Mouse (Mus musculus): ENCODE data around the gene St6galnac3. TPM values are rescaled to one million over a fixed set of nuclear protein-coding genes. Genes with fewer than 3 reads are reported as not detected.

Gene St6galnac3
- polyA plus RNA-seq, 1 experiment, result 8.4 TPM

- H3K4me1 ChIP-seq (ENCODE audit: control insufficient read depth, insufficient read depth, low read length), result no peaks in the 10 kb centered on the region; the same call in 1 of the 2 replicates
- no peak overlapping the region for H3K4me3 ChIP-seq (replicated peaks; ENCODE audit: extremely low read depth, low read depth, low read length)
- no peak for DNase-seq
- 70% methylated on average over 5 of the region's 5 CpGs for WGBS
- TF ChIP-seq CTCF (IDR thresholded peaks at IDR 0.05; ENCODE audit: insufficient read depth, low read length) (no peak), POLR2A (IDR thresholded peaks at IDR 0.05; ENCODE audit: borderline replicate concordance, extremely low read depth, low read depth, low read length) (no peak)
Observed at GRCm38 (mm10) chr3:153485176-153485575, 239.8 kb downstream of the St6galnac3 start.

GRCm38 (mm10) chr3:153484701-153485100 is 240.3 kb downstream of the St6galnac3 start:
- no peak for DNase-seq

GRCm38 (mm10) chr3:153483691-153484090 is 241.3 kb downstream of the St6galnac3 start:
- no peak for TF ChIP-seq POLR2A (IDR thresholded peaks at IDR 0.05; ENCODE audit: borderline replicate concordance, extremely low read depth, low read depth, low read length)
- no peak for TF ChIP-seq CTCF (IDR thresholded peaks at IDR 0.05; ENCODE audit: insufficient read depth, low read length)
- WGBS, result 93% methylated on average over 4 of the region's 4 CpGs
- Histone ChIP-seq H3K4me1 (ENCODE audit: control insufficient read depth, insufficient read depth, low read length) (no peaks in the 10 kb centered on the region; the same call in 1 of the 2 replicates), H3K4me3 (replicated peaks; ENCODE audit: extremely low read depth, low read depth, low read length) (no peak overlapping the region)
- no peak for DNase-seq

More at GRCm38 (mm10) chr3:153484701-153485100, 240.3 kb downstream of the St6galnac3 start:
- H3K4me3 ChIP-seq (replicated peaks; ENCODE audit: extremely low read depth, low read depth, low read length), result no peak overlapping the region
- TF ChIP-seq CTCF (IDR thresholded peaks at IDR 0.05; ENCODE audit: insufficient read depth, low read length), result no peak
- H3K4me1 ChIP-seq (ENCODE audit: control insufficient read depth, insufficient read depth, low read length), result no peaks in the 10 kb centered on the region; the same call in 1 of the 2 replicates
- 54% methylated on average over 7 of the region's 7 CpGs for WGBS

DNA sequence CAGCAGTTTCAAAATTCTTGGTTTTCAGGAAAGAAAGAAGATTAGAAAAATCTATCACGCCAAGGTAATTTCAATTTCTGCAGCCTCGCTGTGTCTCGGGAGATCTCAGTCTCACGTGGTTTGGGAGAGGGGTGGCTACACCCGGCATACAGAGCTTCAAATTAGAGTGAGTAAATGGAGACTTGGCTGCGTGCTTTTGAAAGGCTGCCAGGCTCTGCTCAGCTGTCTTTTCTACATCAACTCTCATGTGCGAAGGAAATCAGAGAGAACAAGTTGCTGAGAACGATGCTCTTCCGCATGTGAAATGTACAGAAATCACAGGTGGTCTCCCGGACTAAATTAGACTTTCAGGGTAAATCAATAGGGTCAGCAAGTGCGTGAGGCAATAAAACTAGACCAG is 242.9 kb downstream of the St6galnac3 start:
- H3K4me3 ChIP-seq (replicated peaks; ENCODE audit: extremely low read depth, low read depth, low read length), result no peak overlapping the region
- WGBS, result 79% methylated on average over 11 of the region's 11 CpGs
- no peaks in the 10 kb centered on the region; the same call in 1 of the 2 replicates for H3K4me1 ChIP-seq (ENCODE audit: control insufficient read depth, insufficient read depth, low read length)
- no peak for DNase-seq
- TF ChIP-seq POLR2A (IDR thresholded peaks at IDR 0.05; ENCODE audit: borderline replicate concordance, extremely low read depth, low read depth, low read length) (no peak), CTCF (IDR thresholded peaks at IDR 0.05; ENCODE audit: insufficient read depth, low read length) (no peak)

DNA sequence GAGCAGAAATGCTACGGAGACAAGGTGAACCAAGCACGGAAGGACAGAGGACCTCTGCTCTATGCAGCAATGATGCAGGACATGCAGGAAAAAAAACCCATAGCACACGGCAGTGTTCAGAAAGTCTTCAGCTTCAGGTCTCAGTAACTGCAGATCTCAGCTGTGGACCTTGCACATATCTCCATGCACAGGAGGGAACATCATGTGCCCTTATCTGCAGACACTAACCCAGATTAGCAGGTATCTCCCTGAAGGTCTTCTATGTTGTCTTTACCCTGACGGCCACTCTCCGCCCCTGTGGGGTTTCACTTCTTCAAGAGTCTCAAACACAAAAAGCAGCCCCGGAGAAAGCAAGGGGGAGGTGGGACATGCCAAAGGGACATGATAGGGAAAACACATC is 244.0 kb downstream of the St6galnac3 start:
- Histone ChIP-seq H3K4me1 (ENCODE audit: control insufficient read depth, insufficient read depth, low read length) (no peaks in the 10 kb centered on the region; the same call in 1 of the 2 replicates), H3K4me3 (replicated peaks; ENCODE audit: extremely low read depth, low read depth, low read length) (no peak overlapping the region)
- TF ChIP-seq POLR2A (IDR thresholded peaks at IDR 0.05; ENCODE audit: borderline replicate concordance, extremely low read depth, low read depth, low read length) (no peak), CTCF (IDR thresholded peaks at IDR 0.05; ENCODE audit: insufficient read depth, low read length) (no peak)
- DNase-seq, result no peak
- WGBS, result 90% methylated on average over 6 of the region's 6 CpGs

GRCm38 (mm10) chr3:153480636-153481006 is 244.4 kb downstream of the St6galnac3 start:
- H3K4me1 ChIP-seq (ENCODE audit: control insufficient read depth, insufficient read depth, low read length), result no peaks in the 10 kb centered on the region; the same call in 1 of the 2 replicates
- H3K4me3 ChIP-seq (replicated peaks; ENCODE audit: extremely low read depth, low read depth, low read length), result no peak overlapping the region
- DNase-seq, result no peak
- TF ChIP-seq POLR2A (IDR thresholded peaks at IDR 0.05; ENCODE audit: borderline replicate concordance, extremely low read depth, low read depth, low read length), result no peak
- TF ChIP-seq CTCF (IDR thresholded peaks at IDR 0.05; ENCODE audit: insufficient read depth, low read length), result no peak
- WGBS, result 73% methylated on average over 5 of the region's 5 CpGs

DNA sequence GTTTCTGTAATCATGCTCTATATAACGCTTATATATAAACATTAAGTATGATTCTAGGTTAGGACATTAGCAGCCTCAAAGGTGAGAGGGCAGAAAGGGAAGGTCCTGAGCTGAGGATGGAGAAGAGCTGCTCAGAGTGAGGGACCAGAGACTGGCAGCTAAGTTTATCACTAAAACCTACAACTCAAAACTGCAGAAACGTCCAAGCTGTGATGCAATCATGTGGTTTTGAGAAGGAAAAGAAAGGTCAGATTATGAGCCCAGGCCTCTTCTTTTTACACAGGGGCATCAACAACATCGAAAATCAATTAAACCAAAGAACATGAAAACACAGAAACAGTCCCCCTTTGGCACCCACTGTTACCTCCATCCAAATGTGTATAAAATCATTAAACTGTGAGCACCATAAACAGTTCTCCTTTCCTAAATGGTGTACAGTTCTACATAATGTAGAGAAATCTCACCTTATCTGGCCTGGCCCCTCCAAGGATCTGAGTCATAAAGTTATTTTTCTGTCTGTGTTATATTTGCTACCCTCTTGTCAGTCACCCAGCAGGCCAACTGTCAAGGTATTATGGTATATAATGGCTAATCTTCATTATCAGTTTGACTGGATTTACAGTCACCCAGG is 244.9 kb downstream of the St6galnac3 start:
- Histone ChIP-seq H3K4me1 (ENCODE audit: control insufficient read depth, insufficient read depth, low read length) (no peaks in the 10 kb centered on the region; the same call in 1 of the 2 replicates), H3K4me3 (replicated peaks; ENCODE audit: extremely low read depth, low read depth, low read length) (no peak overlapping the region)
- no peak for DNase-seq
- 76% methylated on average over 3 of the region's 3 CpGs for WGBS
- TF ChIP-seq POLR2A (IDR thresholded peaks at IDR 0.05; ENCODE audit: borderline replicate concordance, extremely low read depth, low read depth, low read length), result no peak
- TF ChIP-seq CTCF (IDR thresholded peaks at IDR 0.05; ENCODE audit: insufficient read depth, low read length), result no peak

DNA sequence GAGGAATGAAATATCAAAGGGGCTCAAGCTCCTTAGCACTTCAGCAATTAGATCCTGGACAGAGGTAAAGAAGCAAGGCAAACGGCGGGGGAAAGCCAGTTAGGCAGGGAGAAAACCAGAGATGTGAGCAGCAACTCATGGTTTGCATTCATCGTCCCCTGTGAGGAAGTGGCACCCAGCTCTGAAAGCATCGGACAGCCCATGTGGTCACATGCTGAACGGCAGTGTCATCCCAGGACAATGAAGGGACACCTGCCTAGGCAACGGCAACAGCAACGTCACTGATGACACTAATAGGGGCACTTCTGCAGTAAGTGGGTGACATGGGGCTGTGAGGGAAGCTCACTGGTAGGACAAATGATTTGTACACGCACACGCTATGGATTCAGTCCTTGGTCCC is 249.1 kb downstream of the St6galnac3 start:
- no peak overlapping the region for H3K4me3 ChIP-seq (replicated peaks; ENCODE audit: extremely low read depth, low read depth, low read length)
- TF ChIP-seq POLR2A (IDR thresholded peaks at IDR 0.05; ENCODE audit: borderline replicate concordance, extremely low read depth, low read depth, low read length) (no peak), CTCF (IDR thresholded peaks at IDR 0.05; ENCODE audit: insufficient read depth, low read length) (no peak)
- no peaks in the 10 kb centered on the region; the same call in 1 of the 2 replicates for H3K4me1 ChIP-seq (ENCODE audit: control insufficient read depth, insufficient read depth, low read length)
- DNase-seq, result no peak
- 90% methylated on average over 9 of the region's 9 CpGs for WGBS

DNA sequence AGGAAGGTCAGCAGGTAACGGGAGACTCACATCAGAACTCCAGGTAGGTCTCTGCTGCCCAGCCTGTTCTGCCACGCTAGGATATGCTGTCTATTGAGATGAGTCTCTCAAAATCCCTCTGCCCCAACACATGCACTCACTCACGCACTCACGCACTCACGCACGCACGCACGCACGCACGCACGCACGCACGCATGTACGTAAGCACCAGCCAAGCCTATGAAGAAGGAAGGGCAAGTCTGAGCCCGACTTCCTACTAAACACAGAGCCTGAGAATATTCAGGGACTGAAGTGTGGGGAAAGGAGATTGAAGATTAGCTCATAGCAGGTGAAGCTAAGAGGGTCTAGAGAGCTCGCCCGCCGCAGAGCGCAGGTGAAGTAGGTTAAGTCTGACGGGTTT is 249.5 kb downstream of the St6galnac3 start:
- TF ChIP-seq CTCF (IDR thresholded peaks at IDR 0.05; ENCODE audit: insufficient read depth, low read length), result no peak
- no peak for TF ChIP-seq POLR2A (IDR thresholded peaks at IDR 0.05; ENCODE audit: borderline replicate concordance, extremely low read depth, low read depth, low read length)
- no peak overlapping the region for H3K4me3 ChIP-seq (replicated peaks; ENCODE audit: extremely low read depth, low read depth, low read length)
- H3K4me1 ChIP-seq (ENCODE audit: control insufficient read depth, insufficient read depth, low read length), result no peaks in the 10 kb centered on the region
- no peak for DNase-seq
- WGBS, result 91% methylated on average over 20 of the region's 20 CpGs

All from lung, adult 2 months (tissue).